Mouse (Mus musculus) embryonic fibroblast, embryonic 13.5 days (primary cell): ENCODE results near the gene Gm7879. TPM values are rescaled to one million over a fixed set of nuclear protein-coding genes. Genes with fewer than 3 reads are reported as not detected.
A peak's percentile ranks its signal among the peaks of the same experiment; 100 is the strongest.

Source experiments
- H3K27ac ChIP-seq: 2 replicates; pipeline ENCODE4 v1.5.1; 2012; ENCODE audit warnings: low read length, control low read depth, inconsistent platforms; ENCODE audit not compliant: insufficient read depth
- H3K4me1 ChIP-seq: 2 replicates; pipeline ENCODE4 v1.6.1; 2011; ENCODE audit warnings: low read length; ENCODE audit not compliant: control insufficient read depth, insufficient read depth
- H3K4me3 ChIP-seq: 2 replicates; pipeline ENCODE4 v1.5.1; 2011; ENCODE audit warnings: mild to moderate bottlenecking, control low read depth, low read length; ENCODE audit not compliant: insufficient read depth
- CTCF ChIP-seq: IDR thresholded peaks from 2 replicates; pipeline ENCODE4 v1.5.1; 2011; ENCODE audit warnings: mild to moderate bottlenecking, control low read depth, low read length, moderate library complexity, borderline replicate concordance; ENCODE audit not compliant: insufficient read depth
- POLR2A ChIP-seq: IDR thresholded peaks from 2 replicates; pipeline ENCODE4 v1.6.1; 2011; ENCODE audit warnings: low read depth, mild to moderate bottlenecking, control low read depth, low read length, moderate library complexity
- polyA plus RNA-seq: library from polyadenylated mRNA; stranded (reverse); fragments of >200 nt; gene quantifications from 2 replicates; pipeline ENCODE4 v1.2.4, GENCODE M21; 2011; ENCODE audit warnings: low read depth; ENCODE audit not compliant: missing spikeins, insufficient read length

Gm7879 gene
- polyA plus RNA-seq, 1 experiment: not detected

DNA sequence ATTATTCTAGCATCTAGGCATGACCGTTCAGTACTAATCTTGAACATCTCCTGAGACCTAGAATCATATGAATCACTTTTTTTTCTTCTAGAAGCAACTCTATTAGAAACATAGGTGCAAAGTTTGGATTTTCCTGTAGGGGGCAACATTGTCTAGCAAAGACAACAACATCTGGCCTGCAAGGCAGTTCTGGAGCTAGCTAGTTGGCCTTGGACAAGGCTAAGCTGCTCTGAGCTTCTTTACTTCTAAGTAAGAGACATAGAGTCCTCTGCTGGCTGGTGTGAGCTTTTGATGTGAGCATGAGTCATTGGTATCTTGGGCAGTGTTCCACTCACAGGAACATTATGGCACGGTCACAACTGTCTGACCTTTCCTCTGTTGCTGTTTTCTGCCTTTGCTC lies 18.8 kb upstream of the Gm7879 start:
- Histone ChIP-seq H3K4me1 (peaks cover 5% of the 10 kb centered on the region; the same call in 1 of the 2 replicates), H3K4me3 (no peak overlapping the region), H3K27ac (no peak overlapping the region)
- 0 out of 2 replicates have a peak, but pooled peaks have one; percentile 11 for TF ChIP-seq CTCF
- no peak for TF ChIP-seq POLR2A

DNA sequence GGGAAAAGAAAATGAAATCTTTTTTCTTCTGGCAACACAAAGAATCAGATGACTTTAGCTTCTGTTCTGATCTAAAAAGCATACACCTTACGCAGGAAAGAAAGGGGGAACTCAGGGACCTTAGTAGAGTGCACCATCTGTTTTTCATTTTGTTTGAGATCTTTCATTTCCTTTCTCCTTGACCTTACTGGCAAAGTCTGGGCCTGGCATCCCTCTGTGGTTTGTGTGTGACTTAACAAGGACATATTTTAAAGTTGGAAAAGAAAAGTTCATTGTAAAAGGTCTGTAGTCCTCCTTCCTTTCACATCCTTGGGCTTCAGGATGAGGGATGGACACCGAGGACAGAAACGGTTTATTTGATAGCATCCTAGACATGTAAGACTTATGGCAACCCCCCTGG lies 17.0 kb upstream of the Gm7879 start:
- Histone ChIP-seq H3K4me1 (peaks cover 5% of the 10 kb centered on the region; the same call in 1 of the 2 replicates), H3K4me3 (no peak overlapping the region), H3K27ac (peak overlapping the region; percentile 71)
- TF ChIP-seq POLR2A (no peak), CTCF (no peak)

- Histone ChIP-seq H3K4me3 (no peak overlapping the region), H3K27ac (no peak overlapping the region), H3K4me1 (no peaks in the 10 kb centered on the region)
- no peak for TF ChIP-seq CTCF
- TF ChIP-seq POLR2A: no peak
Measured at GRCm38 (mm10) chr5:43904685-43905084, 8.3 kb upstream of the Gm7879 start.

GRCm38 (mm10) chr5:43909213-43909612 lies 3.7 kb upstream of the Gm7879 start:
- Histone ChIP-seq H3K4me1 (no peaks in the 10 kb centered on the region), H3K4me3 (no peak overlapping the region), H3K27ac (no peak overlapping the region)
- TF ChIP-seq POLR2A (no peak), CTCF (no peak)

GRCm38 (mm10) chr5:43910006-43910405 lies 2.9 kb upstream of the Gm7879 start:
- TF ChIP-seq POLR2A (no peak), CTCF (no peak)
- H3K27ac ChIP-seq: no peak overlapping the region
- no peak overlapping the region for H3K4me3 ChIP-seq
- H3K4me1 ChIP-seq: no peaks in the 10 kb centered on the region

GRCm38 (mm10) chr5:43915261-43915886 lies 2.4 kb downstream of the Gm7879 start:
- no peaks in the 10 kb centered on the region for H3K4me1 ChIP-seq
- TF ChIP-seq CTCF (no peak), POLR2A (no peak)
- H3K4me3 ChIP-seq: no peak overlapping the region
- no peak overlapping the region for H3K27ac ChIP-seq

GRCm38 (mm10) chr5:43921877-43922276 lies 8.9 kb downstream of the Gm7879 start:
- Histone ChIP-seq H3K4me3 (no peak overlapping the region), H3K4me1 (no peaks in the 10 kb centered on the region), H3K27ac (no peak overlapping the region)
- TF ChIP-seq POLR2A (no peak), CTCF (no peak)

- H3K4me3 ChIP-seq: no peak overlapping the region
- H3K4me1 ChIP-seq: no peaks in the 10 kb centered on the region
- TF ChIP-seq CTCF (peak; percentile 69; the same call in 1 of the 2 replicates), POLR2A (no peak)
- no peak overlapping the region for H3K27ac ChIP-seq
Measured at GRCm38 (mm10) chr5:43923933-43924332, 11.0 kb downstream of the Gm7879 start.

GRCm38 (mm10) chr5:43927729-43928128 lies 14.8 kb downstream of the Gm7879 start:
- TF ChIP-seq POLR2A (no peak), CTCF (no peak)
- Histone ChIP-seq H3K4me1 (no peaks in the 10 kb centered on the region), H3K27ac (no peak overlapping the region), H3K4me3 (no peak overlapping the region)

- TF ChIP-seq CTCF: no peak
- TF ChIP-seq POLR2A: no peak
- Histone ChIP-seq H3K27ac (no peak overlapping the region), H3K4me1 (no peaks in the 10 kb centered on the region), H3K4me3 (no peak overlapping the region)
Measured at GRCm38 (mm10) chr5:43933269-43933668, 20.3 kb downstream of the Gm7879 start.
